Mouse (Mus musculus) heart, embryonic 10.5 days (tissue): ENCODE measurements around the gene Gnas. TPM values are rescaled to one million over a fixed set of nuclear protein-coding genes. Genes with fewer than 3 reads are reported as not detected.
"Not testable (repeated sequence)": the region's sequence is repeated elsewhere in the genome, so short reads cannot be mapped to it uniquely, and the experiment has no call there.

ENCODE experiments used
- DNase-seq: peaks from one replicate; pipeline ENCODE4 v3.0.0-alpha.2; 2017; ENCODE audit warnings: low spot score
- H3K27ac ChIP-seq: fragments of 300-500 bp; sonication (generic); 2 replicates; pipeline ENCODE4 v1.5.1; 2016; ENCODE audit warnings: mild to moderate bottlenecking
- H3K27me3 ChIP-seq: fragments of 300-500 bp; sonication (generic); 2 replicates; pipeline ENCODE4 v1.6.1; 2016; ENCODE audit warnings: mild to moderate bottlenecking; ENCODE audit not compliant: poor library complexity, insufficient read depth, severe bottlenecking
- H3K36me3 ChIP-seq: fragments of 300-500 bp; sonication (generic); 2 replicates; pipeline ENCODE4 v1.6.1; 2016; ENCODE audit warnings: mild to moderate bottlenecking, moderate library complexity
- H3K4me1 ChIP-seq: fragments of 300-500 bp; sonication (generic); 2 replicates; pipeline ENCODE4 v1.6.1; 2016; ENCODE audit warnings: mild to moderate bottlenecking
- H3K4me3 ChIP-seq: fragments of 300-500 bp; sonication (generic); 2 replicates; pipeline ENCODE4 v1.5.1; 2016; ENCODE audit warnings: mild to moderate bottlenecking, moderate library complexity
- H3K9me3 ChIP-seq: fragments of 300-500 bp; sonication (generic); 2 replicates; pipeline ENCODE4 v1.6.1; 2016; ENCODE audit warnings: mild to moderate bottlenecking, moderate library complexity
- WGBS: fragments of 180-500 bp; shearing (Covaris S2); methylation state at CpG from one replicate; pipeline ENCODE4 v1.1.7; 2016; 5-methylcytosine and 5-hydroxymethylcytosine counted together
- polyA plus RNA-seq: library from polyadenylated mRNA; unstranded; fragments of >200 nt; fragmentation: Nextera tagmentation; extraction: Ambion mirVana; gene quantifications from 2 replicates; pipeline ENCODE4 v1.2.1, GENCODE M21; 2016

Gene Gnas
- polyA plus RNA-seq, 1 experiment from 2014 or later: 1,128 TPM

DNA sequence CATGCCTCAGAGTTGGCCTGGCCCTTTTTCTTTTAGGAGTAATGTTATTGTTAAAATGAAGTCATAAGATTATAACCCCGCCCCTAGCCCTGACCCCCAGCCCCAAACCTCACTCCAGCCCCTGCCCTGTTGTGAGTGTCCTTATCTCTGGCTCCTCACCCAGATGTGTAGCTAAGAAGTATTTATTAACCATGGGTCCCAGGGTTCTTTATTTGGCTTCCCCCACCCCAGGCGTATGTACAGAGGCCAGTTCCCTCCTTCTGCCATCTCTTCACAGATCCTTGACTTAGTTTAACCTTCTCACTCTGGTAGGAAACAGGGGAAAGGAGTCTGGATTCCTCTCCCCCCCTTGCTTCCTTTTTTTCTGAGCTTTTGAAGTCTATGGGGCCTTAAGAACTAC, 28.5 kb downstream of the Gnas start:
- 87% methylated on average over 2 of the region's 2 CpGs for WGBS
- Histone ChIP-seq H3K4me1 (peaks cover 10% of the 10 kb centered on the region; the same call in 1 of the 2 replicates), H3K27me3 (no peaks in the 10 kb centered on the region), H3K9me3 (no peaks in the 10 kb centered on the region), H3K36me3 (no peaks in the 10 kb centered on the region), H3K4me3 (no peak overlapping the region), H3K27ac (no peak overlapping the region)
- DNase-seq: no peak

DNA sequence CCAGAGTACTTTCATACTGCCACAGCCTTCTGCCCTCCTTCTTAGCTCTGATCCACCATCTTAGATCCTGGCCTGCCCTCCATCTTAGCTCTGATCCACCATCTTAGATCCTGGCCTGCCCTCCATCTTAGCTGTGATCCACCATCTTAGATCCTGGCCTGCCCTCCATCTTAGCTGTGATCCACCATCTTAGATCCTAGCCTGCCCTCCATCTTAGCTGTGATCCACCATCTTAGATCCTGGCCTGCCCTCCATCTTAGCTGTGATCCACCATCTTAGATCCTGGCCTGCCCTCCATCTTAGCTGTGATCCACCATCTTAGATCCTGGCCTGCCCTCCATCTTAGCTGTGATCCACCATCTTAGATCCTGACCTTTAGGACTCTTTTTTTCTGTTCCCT, 31.3 kb downstream of the Gnas start:
- DNase-seq, H3K9me3 ChIP-seq, H3K4me3 ChIP-seq, H3K27ac ChIP-seq, H3K36me3 ChIP-seq, H3K27me3 ChIP-seq: not testable (repeated sequence)
- peaks cover 10% of the 10 kb centered on the region; the same call in 1 of the 2 replicates for H3K4me1 ChIP-seq

DNA sequence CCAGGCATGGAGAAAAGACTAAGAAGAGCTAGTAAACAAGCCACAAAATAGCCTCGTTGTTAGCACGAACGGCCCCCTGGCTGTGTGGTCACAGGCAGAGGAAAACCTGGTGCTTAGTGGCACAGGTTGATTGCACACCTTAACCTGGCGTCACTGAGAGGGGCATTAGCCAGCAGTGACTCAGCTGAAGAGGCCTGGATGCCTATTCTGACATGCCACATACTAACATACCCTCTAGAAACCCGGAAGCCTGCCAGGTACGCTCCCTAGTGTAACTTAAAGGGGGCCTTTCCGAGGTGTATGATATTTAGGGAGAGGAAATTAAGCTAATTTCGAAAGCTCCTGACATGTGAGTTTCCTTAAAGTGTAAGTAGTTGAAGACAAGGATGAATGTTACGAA, 32.5 kb downstream of the Gnas start:
- no peak overlapping the region for H3K27ac ChIP-seq
- 85% methylated on average over 9 of the region's 9 CpGs for WGBS
- no peak for DNase-seq

DNA sequence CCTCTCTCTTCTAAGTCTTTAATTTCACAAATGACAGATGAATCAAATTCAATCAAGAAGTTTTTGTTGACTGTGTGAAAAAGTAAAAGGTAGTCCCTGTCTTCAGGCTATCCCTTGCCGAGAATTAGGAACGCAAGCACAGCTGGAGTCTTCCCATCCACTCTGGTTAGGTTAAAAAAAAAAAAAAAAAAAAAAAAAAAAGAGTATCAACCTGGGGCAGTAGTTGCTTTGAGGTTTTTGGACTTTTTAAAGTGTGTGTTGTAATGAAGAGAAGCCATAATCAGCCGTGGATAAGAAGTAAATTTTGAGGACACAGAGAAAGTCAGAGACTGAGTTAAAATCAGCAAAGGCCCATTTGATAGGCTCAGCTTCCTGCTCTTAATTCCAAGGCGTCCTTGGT, 41.9 kb downstream of the Gnas start:
- Histone ChIP-seq H3K4me3 (no peak overlapping the region), H3K9me3 (0 out of 2 replicates have a peak, but pooled peaks cover 3% of the 10 kb centered on the region), H3K36me3 (no peaks in the 10 kb centered on the region), H3K27ac (no peak overlapping the region), H3K27me3 (no peaks in the 10 kb centered on the region), H3K4me1 (peaks cover 14% of the 10 kb centered on the region)
- WGBS: 68% methylated on average over 4 of the region's 4 CpGs
- no peak for DNase-seq

More for the DNA sequence above, 32.5 kb downstream of the Gnas start:
- Histone ChIP-seq H3K36me3 (no peaks in the 10 kb centered on the region), H3K4me3 (no peak overlapping the region), H3K4me1 (0 out of 2 replicates have a peak, but pooled peaks cover 4% of the 10 kb centered on the region), H3K27me3 (no peaks in the 10 kb centered on the region), H3K9me3 (no peaks in the 10 kb centered on the region)

DNA sequence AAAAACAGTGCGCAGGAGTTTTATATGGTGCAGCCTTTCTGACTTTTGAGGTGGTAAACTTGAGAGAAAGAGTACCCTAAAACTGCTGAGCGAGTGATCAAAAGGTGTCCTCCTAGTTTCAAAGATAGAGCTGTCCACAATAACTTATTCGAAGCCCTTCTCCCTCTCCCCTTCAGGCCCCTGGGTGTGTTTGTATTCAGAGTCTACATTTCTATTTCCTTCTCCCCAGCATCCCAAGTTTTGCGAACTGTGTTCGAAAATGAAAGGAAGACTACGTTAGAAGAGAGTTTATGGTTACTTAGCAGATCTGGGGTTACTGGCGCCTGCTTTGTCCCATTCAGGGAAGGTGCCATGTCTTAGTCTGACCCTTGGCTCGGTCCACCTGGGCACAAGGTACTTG, 42.4 kb downstream of the Gnas start:
- 61% methylated on average over 8 of the region's 8 CpGs for WGBS
- 0 out of 2 replicates have a peak, but pooled peaks cover 3% of the 10 kb centered on the region for H3K9me3 ChIP-seq
- peak overlapping the region; percentile 97 for H3K4me3 ChIP-seq
- no peaks in the 10 kb centered on the region for H3K36me3 ChIP-seq
- no peak for DNase-seq
- H3K27ac ChIP-seq: 0 out of 2 replicates have a peak overlapping the region, but pooled peaks have one; percentile 83
- H3K4me1 ChIP-seq: peaks cover 14% of the 10 kb centered on the region
- H3K27me3 ChIP-seq: no peaks in the 10 kb centered on the region

DNA sequence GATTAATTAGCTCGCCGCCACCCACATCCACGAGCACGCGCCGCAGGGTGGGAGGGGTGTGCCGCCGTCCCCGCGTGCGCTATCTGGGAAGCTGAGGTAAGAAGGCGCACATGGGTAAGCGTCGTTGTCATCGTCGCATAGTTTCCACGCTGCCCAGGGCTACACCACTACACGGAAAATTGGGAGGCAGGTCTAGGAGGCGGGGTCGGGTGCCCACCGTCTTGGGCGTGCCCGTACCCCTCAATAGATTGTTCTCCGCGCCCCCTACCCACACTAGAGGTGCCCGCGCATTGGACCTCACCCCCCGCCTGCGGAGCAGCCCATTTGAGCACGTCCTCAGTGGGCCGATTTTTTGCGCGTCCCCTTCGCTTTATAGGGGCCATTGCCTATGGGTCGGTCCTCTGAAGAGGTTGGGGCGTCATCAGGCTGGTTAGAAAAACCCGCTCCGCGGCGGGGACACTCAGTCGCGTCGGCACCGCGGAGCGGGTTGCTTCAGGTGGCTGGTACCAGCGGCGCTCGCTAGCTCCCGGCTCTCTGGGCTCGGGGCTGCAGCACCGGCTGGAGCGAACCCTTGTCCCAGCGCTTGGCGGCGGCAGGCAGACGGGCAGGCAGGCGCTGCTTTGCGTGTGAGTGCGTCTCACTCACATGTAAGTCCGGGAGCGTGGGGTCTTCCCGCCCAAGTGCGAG, 43.3 kb downstream of the Gnas start:
- WGBS: 45% methylated on average over 64 of the region's 64 CpGs
- Histone ChIP-seq H3K4me1 (peaks cover 18% of the 10 kb centered on the region), H3K36me3 (no peaks in the 10 kb centered on the region), H3K4me3 (peak overlapping the region; percentile 97), H3K9me3 (0 out of 2 replicates have a peak, but pooled peaks cover 3% of the 10 kb centered on the region), H3K27ac (peak overlapping the region; percentile 83), H3K27me3 (no peaks in the 10 kb centered on the region)
- peak; percentile 90 for DNase-seq

DNA sequence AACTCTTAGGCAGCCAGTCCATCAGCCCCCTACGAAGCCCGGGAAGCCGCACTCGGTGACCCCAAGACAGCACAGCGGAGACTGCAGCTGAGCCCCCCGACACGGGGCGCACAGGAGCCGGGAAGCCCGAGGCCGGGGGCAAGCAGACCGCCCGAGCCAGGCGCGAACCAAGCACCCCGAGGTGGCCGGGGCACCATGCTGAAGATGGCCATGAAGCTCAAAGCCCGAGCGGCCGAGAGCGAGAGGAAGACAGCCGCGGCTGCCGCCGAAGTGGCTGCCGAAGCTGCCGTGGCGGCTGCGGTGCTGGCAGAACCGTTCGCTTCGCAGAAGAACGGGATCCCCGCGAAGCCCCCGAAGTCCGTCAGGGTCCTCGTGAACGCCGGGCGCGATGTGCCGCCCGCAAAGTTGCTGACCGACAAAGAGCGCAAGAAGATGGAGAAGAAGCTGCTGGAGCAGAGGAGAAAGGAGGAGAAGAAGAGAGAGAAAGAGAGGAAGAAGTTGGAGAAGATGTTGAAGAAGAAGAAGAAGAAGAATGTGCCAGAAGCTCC, 44.3 kb downstream of the Gnas start:
- Histone ChIP-seq H3K4me3 (peak overlapping the region; percentile 97), H3K36me3 (no peaks in the 10 kb centered on the region), H3K4me1 (peaks cover 27% of the 10 kb centered on the region), H3K27me3 (no peaks in the 10 kb centered on the region), H3K27ac (peak overlapping the region; percentile 99), H3K9me3 (0 out of 2 replicates have a peak, but pooled peaks cover 3% of the 10 kb centered on the region)
- 56% methylated on average over 46 of the region's 46 CpGs for WGBS
- no peak for DNase-seq

DNA sequence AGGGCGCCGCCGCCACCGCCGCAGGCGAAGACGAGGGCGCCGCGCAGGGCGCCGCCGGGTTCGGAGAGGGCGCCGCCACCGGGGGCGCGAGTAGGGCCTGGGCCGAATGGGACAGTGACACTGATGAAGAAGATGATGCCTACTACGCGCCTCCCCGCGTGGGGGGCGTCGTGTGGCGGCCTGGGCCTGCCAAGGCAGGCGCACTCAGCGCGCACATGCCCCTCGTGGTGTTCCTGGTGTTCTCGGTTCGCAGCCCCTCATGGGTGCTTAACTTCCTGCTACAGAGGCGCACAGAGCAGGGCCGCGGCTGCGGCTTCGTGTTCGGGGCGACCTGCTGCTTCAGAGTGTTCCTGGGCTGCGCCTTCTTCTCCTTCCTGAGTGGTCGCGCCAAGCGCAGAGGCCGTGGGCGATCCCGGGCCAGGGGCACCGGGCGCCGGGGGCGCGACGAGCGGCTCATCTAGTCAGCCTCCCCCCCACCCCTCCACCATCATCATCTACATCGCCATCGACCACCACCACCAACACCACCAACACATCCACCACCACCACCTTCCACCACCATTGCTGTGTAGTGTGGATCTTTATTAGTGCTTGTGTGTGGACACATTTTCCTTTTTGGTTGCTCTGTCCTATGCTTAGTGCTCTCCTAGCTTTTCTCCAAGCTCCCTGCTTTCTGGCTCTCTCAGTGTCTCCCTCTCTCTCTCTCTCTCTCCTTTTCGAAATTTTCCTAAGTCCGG, 45.0 kb downstream of the Gnas start:
- WGBS: 35% methylated on average over 58 of the region's 58 CpGs
- peak; percentile 82 for DNase-seq
- peaks cover 34% of the 10 kb centered on the region for H3K4me1 ChIP-seq

DNA sequence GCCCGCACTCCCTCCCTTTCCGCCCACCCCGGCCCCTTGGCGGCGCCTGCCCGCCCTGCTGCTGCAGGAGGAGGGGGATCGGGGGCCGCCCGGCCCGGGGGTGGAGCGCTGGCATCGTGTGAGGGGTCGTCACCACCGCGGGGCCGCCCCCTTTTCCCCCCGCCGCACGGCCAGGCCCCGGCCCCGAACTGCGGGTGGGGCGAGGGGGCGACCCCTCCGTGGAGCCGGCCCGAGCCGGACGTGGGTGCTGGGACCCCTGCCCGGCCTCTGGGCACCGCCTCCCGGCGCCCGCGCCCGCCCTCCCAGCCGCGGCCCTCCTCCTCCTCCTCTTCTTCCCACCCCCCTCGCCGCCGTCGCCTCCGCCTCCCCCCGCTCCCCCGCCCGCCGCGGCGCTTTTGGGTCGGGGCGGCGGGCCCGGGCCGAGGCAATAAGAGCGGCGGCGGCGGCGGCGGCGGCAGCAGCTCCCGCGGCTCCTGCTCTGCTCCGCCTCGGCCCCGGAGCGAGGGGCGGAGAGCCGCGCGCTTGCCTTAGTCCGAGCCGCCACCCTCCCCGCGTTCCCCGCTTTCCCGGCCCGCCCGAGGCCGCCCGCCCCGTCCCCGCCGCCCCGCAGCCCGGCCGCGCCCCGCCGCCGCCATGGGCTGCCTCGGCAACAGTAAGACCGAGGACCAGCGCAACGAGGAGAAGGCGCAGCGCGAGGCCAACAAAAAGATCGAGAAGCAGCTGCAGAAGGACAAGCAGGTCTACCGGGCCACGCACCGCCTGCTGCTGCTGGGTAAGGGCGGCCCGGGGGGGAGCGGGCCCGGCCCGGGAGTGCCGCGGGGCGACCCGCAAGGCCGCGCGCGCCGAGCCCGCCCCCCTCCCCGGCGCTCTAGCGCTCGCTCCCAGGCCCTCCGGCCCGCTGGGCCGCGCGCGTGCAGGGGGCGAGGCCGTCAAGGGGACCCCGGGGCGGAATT, 45.8 kb downstream of the Gnas start:
- peak overlapping the region; percentile 97 for H3K4me3 ChIP-seq
- WGBS: under 1% methylated on average over 111 of the region's 131 CpGs
- H3K9me3 ChIP-seq: 0 out of 2 replicates have a peak, but pooled peaks cover 3% of the 10 kb centered on the region
- peak overlapping the region; percentile 99 for H3K27ac ChIP-seq
- H3K27me3 ChIP-seq: no peaks in the 10 kb centered on the region
- H3K36me3 ChIP-seq: peaks cover 8% of the 10 kb centered on the region
- peak; percentile 92 for DNase-seq
- peaks cover 42% of the 10 kb centered on the region for H3K4me1 ChIP-seq

More for the DNA sequence above, 45.0 kb downstream of the Gnas start:
- no peaks in the 10 kb centered on the region for H3K27me3 ChIP-seq
- 0 out of 2 replicates have a peak, but pooled peaks cover under 1% of the 10 kb centered on the region for H3K36me3 ChIP-seq
- H3K9me3 ChIP-seq: 0 out of 2 replicates have a peak, but pooled peaks cover 3% of the 10 kb centered on the region
- H3K4me3 ChIP-seq: peak overlapping the region; percentile 97
- H3K27ac ChIP-seq: peak overlapping the region; percentile 99

DNA sequence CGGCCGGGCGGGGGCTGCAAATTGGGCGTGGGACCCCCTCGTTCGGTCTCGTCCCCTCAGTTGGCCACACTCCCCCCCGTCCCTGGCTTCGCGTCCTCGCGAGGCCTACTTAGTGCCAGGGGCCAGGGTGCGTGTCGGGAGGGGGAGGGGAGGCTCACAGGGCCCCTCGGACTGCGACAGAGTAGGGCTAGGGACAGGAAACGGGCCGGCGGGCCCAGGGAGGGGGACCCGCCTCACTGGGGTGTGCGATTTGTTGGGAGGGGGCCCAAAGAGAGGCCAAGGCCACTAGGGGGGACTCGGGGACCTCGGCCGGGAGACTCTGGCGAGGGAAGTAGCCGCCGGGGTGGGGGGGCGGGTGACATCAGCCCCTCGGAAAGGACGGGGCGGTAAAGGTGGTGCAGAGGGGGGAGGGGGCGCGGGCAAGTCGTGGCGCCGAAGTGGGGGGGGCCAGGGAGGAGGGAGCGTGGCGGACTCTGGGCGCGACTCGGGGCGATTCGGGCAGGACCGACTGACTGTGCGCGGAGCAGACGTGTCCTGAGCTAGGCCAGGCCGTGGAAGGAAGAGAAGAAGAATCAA, 46.6 kb downstream of the Gnas start:
- Histone ChIP-seq H3K36me3 (peaks cover 8% of the 10 kb centered on the region), H3K27ac (peak overlapping the region; percentile 99), H3K4me1 (peaks cover 49% of the 10 kb centered on the region), H3K27me3 (no peaks in the 10 kb centered on the region), H3K4me3 (peak overlapping the region; percentile 97), H3K9me3 (0 out of 2 replicates have a peak, but pooled peaks cover 3% of the 10 kb centered on the region)
- DNase-seq: peak; percentile 92
- WGBS: 1% methylated on average over 48 of the region's 48 CpGs

DNA sequence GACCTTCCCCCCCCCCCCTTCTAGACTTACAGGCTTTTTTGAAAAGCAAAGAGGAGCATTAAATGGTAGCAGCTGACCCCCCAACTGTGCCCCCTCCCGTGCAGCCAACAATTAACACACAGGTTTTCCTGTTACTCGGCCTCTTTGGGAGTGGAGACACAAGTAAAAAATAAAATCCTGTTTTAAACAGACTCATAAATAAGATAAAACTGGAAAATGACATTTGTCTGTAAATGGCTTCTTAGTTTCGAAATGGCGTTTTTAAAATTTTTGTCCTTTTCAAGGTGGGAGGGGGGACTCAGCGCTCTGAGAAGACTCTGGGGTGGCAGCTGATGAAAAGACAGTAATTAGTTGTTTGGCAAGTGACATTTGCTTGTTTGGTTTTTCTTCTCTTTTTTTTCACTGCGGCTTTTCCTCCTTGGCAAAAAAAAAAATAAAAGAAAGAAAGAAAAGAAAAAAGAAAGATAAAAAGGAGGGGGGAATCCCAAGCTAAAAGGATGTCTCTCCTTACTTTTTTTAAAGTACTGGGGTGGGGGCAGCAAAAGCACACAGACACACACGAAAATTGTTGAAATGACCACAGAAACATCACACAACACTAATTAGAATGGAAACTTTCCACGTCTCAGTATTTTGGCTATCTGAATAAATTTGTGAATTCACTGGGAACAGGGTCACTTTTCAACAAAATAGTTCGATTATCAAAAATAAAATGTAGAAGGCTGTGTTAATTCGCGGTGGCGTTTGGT, 47.3 kb downstream of the Gnas start:
- Histone ChIP-seq H3K4me1 (peaks cover 54% of the 10 kb centered on the region), H3K9me3 (0 out of 2 replicates have a peak, but pooled peaks cover 3% of the 10 kb centered on the region), H3K27me3 (no peaks in the 10 kb centered on the region), H3K4me3 (peak overlapping the region; percentile 97), H3K27ac (peak overlapping the region; percentile 99), H3K36me3 (peaks cover 10% of the 10 kb centered on the region)
- 31% methylated on average over 12 of the region's 12 CpGs for WGBS
- no peak for DNase-seq
